Mouse (Mus musculus) spleen, adult 10 weeks (tissue): ENCODE data around the gene Dpm1. TPM values are rescaled to one million over a fixed set of nuclear protein-coding genes. Genes with fewer than 3 reads are reported as not detected.

Experiments used
- polyA plus RNA-seq: library from polyadenylated mRNA; stranded (reverse); fragments of 350-450 nt; fragmentation: Illumina TruSeq; extraction: RNeasy Lipid Tissue Mini Kit (QIAGEN cat#74804); gene quantifications from one replicate; pipeline ENCODE4 v1.2.3, GENCODE M21; 2015; ENCODE audit warnings: low replicate concordance; ENCODE audit not compliant: insufficient read depth

Dpm1 gene
- 74.1 TPM for polyA plus RNA-seq

DNA sequence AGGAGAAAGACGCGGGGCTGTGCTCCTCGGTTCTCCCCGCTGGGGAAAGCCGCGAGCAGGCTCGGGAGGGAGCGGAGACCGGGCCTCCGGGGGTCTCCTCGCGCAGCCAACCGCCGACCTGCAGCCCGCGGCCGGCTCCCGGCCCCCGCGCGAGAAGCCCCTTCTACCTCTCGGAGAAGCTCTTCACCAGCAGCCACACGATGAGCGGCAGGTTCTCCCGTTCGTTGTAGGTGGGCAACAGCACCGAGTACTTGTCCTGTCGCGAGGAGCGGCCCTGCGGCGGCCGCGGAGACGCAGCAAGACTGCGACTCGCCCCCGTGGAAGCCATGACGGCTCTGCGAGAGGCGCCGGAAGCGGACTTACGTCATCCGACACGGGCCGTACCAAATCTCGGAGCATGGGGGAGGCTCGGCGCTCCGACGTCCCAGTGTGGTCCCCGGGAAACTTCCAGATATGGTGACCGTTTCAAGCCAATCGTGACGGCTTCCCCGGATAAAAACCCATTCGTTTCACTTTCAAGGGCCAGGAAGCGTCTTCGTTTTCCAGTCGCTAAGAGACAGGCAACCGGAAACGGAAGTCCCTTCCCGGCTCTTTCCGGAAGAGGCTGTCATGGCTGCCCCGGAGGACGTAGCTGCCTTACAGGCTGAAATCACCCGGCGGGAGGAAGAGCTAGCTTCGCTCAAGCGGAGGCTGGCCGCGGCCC lies at the start of gene Dpm1, which contains the start of the genes Gm20716 and Mocs3:
Gene Dpm1 (minus strand): TSS at position 566 of the 703 bp plus-strand sequence.
Gene Gm20716 (minus strand): TSS at position 339 of the 703 bp plus-strand sequence.
Gene Mocs3 (plus strand): TSS at position 597 of the 703 bp plus-strand sequence.

DNA sequence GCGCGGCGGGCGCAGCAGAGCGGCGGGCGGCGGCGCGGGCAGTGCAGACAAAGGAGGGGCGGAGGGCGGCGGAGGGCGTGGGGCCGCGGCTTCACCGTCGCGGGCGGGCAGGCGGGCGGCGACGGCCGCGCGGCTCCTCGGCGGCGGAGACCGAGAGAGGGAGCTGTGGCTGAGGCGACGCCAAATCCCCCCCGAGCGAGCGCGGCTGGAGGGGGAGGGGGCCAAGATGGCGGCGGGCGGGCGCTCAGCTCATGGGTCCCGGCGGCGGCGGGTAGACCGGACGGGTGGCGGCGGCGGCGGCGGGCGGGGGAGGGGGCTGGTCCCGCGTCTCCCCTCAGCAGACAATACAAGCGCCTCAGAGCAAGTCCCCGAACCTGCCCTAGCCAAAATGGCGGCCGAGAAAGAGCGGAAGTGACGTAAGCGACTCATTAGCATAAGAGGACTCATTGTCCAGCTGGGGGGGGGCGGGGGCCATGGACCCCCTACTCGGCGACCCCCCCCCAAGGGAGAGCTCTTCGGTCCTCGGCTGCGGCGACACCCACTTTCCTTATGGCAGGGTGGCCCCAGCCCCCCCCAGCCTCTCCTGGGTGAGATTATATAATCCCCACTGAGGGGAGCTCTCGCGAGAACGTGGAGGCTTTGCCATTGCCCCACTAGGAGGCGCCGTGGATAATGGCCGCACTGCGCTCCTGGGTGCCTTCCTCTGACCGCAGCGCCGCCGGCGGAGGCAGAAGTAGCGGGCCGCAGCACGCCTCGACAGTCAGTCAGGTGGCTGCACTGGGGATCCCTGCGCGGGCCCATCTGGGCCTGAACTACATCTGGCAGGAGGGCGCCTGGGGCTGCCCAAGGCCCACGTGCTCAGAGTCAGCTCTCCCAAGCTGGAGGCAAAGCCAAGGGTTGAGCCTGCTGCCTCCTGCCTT lies 23.4 kb downstream of the Dpm1 start, which contains the start of gene Adnp:
Gene Adnp (minus strand): TSS at position 388 of the 920 bp plus-strand sequence.

Other genes starting within 250 kb of the Dpm1 start
- gene Ripor3, start 220.0 kb downstream of the Dpm1 start, polyA plus RNA-seq = 0.37 TPM
- 1.4 TPM for gene Pard6b, start 149.6 kb downstream of the Dpm1 start, polyA plus RNA-seq
- 21.4 TPM for gene Adnp, start 23.5 kb downstream of the Dpm1 start, polyA plus RNA-seq
- gene Gm20716, start 227 bp downstream of the Dpm1 start, polyA plus RNA-seq = 90.6 TPM
- 4.4 TPM for gene Mocs3, start within 50 bp of the Dpm1 start, polyA plus RNA-seq
- gene Kcng1, start 51.1 kb upstream of the Dpm1 start, polyA plus RNA-seq = not detected